ENCODE assay signal across 19 mouse cellular contexts in genomic region chr14:12114016-12114415, GRCm38 (mm10).
"Had no signal": no experiment of that assay in that cellular context is flagged by ENCODE, and none has a peak within 500 bp of the region (broad histone marks: within the 10 kb centered on the region; RNA-seq: fewer than 3 reads in every experiment).

No protein-coding gene starts in this region.

- H3K36me3 ChIP-seq: lung, embryonic 15.5 days; midbrain, embryonic 13.5 days; neural tube, embryonic 13.5 days had no signal

- DNase-seq: kidney, adult 11 months; kidney, postnatal 25 days; lung, adult 18-20 months; lung, postnatal 10 days; lung, postnatal 36 days; retina, postnatal 1 day; right cerebral cortex, postnatal 25 days; thymus, adult 2 months; thymus, postnatal 14 days; thymus, postnatal 4 days had no signal

- H3K4me1 ChIP-seq: midbrain, embryonic 13.5 days; neural tube, embryonic 13.5 days had no signal

- H3K27ac ChIP-seq: kidney, postnatal 0 days; liver, embryonic 14.5 days; lung, embryonic 15.5 days; midbrain, embryonic 10.5 days; midbrain, embryonic 13.5 days; neural tube, embryonic 13.5 days; stomach, postnatal 0 days had no signal

- H3K4me3 ChIP-seq: lung, embryonic 15.5 days; megakaryocyte, embryonic 14.5 days; midbrain, embryonic 10.5 days; midbrain, embryonic 13.5 days; myocyte; neural tube, embryonic 13.5 days had no signal

- H3K27me3 ChIP-seq: lung, embryonic 15.5 days; megakaryocyte, embryonic 14.5 days; midbrain, embryonic 13.5 days; neural tube, embryonic 13.5 days had no signal

- H3K9me3 ChIP-seq: lung, embryonic 15.5 days; midbrain, embryonic 10.5 days; midbrain, embryonic 13.5 days; neural tube, embryonic 13.5 days had no signal
